Comparison of ENCODE assay signal across 8 mouse cellular contexts in genomic region chr4:56088701-56089100, GRCm38 (mm10).
A peak's percentile ranks its signal among the peaks of the same experiment; 100 is the strongest.
DNase-seq lines count a peak whose midpoint lies in the region; ATAC-seq lines count a peak whose summit lies in the region.

No protein-coding gene starts in this region.

- H3K36me3 ChIP-seq in hindbrain, embryonic 13.5 days = no peaks in the 10 kb centered on the region
- H3K36me3 ChIP-seq in midbrain, embryonic 16.5 days (ENCODE audit: control insufficient read depth, insufficient read depth, low read length) = no peaks in the 10 kb centered on the region
- H3K36me3 ChIP-seq in kidney, embryonic 15.5 days = no peaks in the 10 kb centered on the region

- WGBS in hindbrain, embryonic 13.5 days = 18% methylated on average over 4 of the region's 4 CpGs
- 36% methylated on average over 4 of the region's 4 CpGs for WGBS in midbrain, embryonic 16.5 days
- WGBS in kidney, embryonic 15.5 days = 29% methylated on average over 4 of the region's 4 CpGs

- H3K4me1 ChIP-seq in hindbrain, embryonic 13.5 days (replicated peaks) = peaks cover 20% of the 10 kb centered on the region
- no peaks in the 10 kb centered on the region for H3K4me1 ChIP-seq in midbrain, embryonic 16.5 days (ENCODE audit: control insufficient read depth, insufficient read depth, low read length)
- no peaks in the 10 kb centered on the region for H3K4me1 ChIP-seq in kidney, embryonic 15.5 days

- H3K27ac ChIP-seq in hindbrain, embryonic 13.5 days = 0 out of 2 replicates have a peak overlapping the region, but pooled peaks have one; percentile 2
- H3K27ac ChIP-seq in midbrain, embryonic 16.5 days (ENCODE audit: low read length) = no peak overlapping the region
- no peak overlapping the region for H3K27ac ChIP-seq in kidney, embryonic 15.5 days

- ATAC-seq in hindbrain, embryonic 13.5 days (ENCODE audit: low FRiP score) = peak; percentile 87
- 0 out of 2 replicates have a peak, but pooled peaks have one; percentile 56 for ATAC-seq in midbrain, embryonic 16.5 days
- no peak for ATAC-seq in granulocyte monocyte progenitor cell, adult 5-6 weeks (replicated peaks; ENCODE audit: poor library complexity, severe bottlenecking)
- ATAC-seq in inflammation-experienced regulatory T-cells, adult 6 months = no peak
- no peak for ATAC-seq in kidney, embryonic 15.5 days (replicated peaks; ENCODE audit: low FRiP score)

- H3K4me2 ChIP-seq in hindbrain, embryonic 13.5 days = no peak overlapping the region
- H3K4me2 ChIP-seq in midbrain, embryonic 16.5 days (ENCODE audit: low read length) = no peak overlapping the region
- H3K4me2 ChIP-seq in kidney, embryonic 15.5 days = no peak overlapping the region

- H3K27me3 ChIP-seq in hindbrain, embryonic 13.5 days = no peaks in the 10 kb centered on the region
- no peaks in the 10 kb centered on the region for H3K27me3 ChIP-seq in midbrain, embryonic 16.5 days (ENCODE audit: control insufficient read depth, insufficient read depth, low read depth, low read length)
- H3K27me3 ChIP-seq in kidney, embryonic 15.5 days = no peaks in the 10 kb centered on the region

- no peak overlapping the region for H3K9ac ChIP-seq in hindbrain, embryonic 13.5 days
- H3K9ac ChIP-seq in midbrain, embryonic 16.5 days (ENCODE audit: low read depth, low read length) = no peak overlapping the region
- H3K9ac ChIP-seq in kidney, embryonic 15.5 days = no peak overlapping the region

- DNase-seq in brain, embryonic 18.5 days (ENCODE audit: low read depth, low spot score) = peak; percentile 87
- DNase-seq in embryo, embryonic 11.5 days (ENCODE audit: low read depth, low spot score) = peak; percentile 23
- DNase-seq in adrenal gland, postnatal 25 days = no peak

- H3K9me3 ChIP-seq in hindbrain, embryonic 13.5 days = no peaks in the 10 kb centered on the region
- H3K9me3 ChIP-seq in midbrain, embryonic 16.5 days (replicated peaks; ENCODE audit: control insufficient read depth, low read length, poor library complexity, severe bottlenecking) = no peaks in the 10 kb centered on the region
- H3K9me3 ChIP-seq in kidney, embryonic 15.5 days (replicated peaks) = no peaks in the 10 kb centered on the region

- no peak overlapping the region for H3K4me3 ChIP-seq in hindbrain, embryonic 13.5 days
- H3K4me3 ChIP-seq in midbrain, embryonic 16.5 days (ENCODE audit: low read depth, low read length) = no peak overlapping the region
- no peak overlapping the region for H3K4me3 ChIP-seq in kidney, embryonic 15.5 days (replicated peaks)

Comparison
In these comparisons a context has a peak if more than half of its experiments do, and no peak if none do; other contexts are left out.
1. ATAC-seq: peak in hindbrain, embryonic 13.5 days (single experiment) and midbrain, embryonic 16.5 days (single experiment); none in granulocyte monocyte progenitor cell, adult 5-6 weeks (single experiment), inflammation-experienced regulatory T-cells, adult 6 months (single experiment) and kidney, embryonic 15.5 days (single experiment).